Mouse (Mus musculus) liver, adult 2 months (tissue): ENCODE results near the gene Zfp961.

Experiments used
- CTCF ChIP-seq: fragments of 200-500 bp; IDR thresholded peaks from 2 replicates; pipeline ENCODE4 v1.5.1; 2011; ENCODE audit warnings: low read depth, low read length, control low read depth
- POLR2A ChIP-seq: fragments of 200-500 bp; IDR thresholded peaks from 2 replicates; pipeline ENCODE4 v1.6.1; 2011; ENCODE audit warnings: low read length, control low read depth; ENCODE audit not compliant: insufficient read depth; ENCODE audit errors: extremely low read depth

DNA sequence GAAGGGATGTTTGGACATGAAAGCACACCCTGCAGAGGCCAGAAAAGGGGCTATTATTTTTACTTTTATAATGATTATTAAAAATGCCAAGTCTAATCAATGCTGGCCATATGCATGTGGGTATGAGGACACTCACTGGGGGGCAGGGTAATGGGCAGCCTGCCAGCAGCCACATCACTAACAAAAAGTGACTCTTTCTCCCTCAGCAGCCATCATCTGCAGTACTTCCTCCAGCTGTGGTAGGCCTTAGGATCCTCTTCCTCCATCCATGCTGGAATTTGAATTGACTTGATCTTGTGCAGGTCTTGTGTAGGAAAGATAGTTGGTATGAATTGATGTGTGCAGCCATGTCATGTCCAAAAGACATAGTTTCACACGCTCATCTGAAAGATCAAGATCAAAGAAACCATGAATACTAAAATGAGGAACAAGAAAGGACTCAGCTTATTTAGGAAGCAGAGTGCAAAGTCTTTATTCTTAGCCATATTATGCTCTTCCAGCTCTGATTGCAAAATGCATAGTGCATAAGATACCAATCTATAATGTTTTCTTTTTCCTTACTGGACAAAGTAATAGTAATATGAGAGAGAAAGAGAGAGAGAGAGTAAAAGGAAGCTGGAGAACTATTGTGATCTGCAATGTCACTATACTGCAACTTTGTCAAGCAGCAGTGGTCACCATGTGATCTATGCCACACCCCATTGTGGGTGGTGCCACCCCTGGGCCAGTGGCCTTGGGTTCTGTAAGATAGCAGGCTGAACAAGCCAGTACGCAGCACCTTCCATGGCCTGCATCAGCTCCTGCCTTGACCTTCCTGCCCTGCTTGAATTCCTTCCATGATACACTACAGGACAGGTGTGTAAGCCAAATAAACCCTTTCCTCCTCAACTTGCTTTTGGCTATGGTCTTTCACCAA lies 10.3 kb upstream of the Zfp961 start:
- TF ChIP-seq POLR2A, result no peak
- no peak for TF ChIP-seq CTCF
